Mouse (Mus musculus): ENCODE measurements around the gene Sppl2b. TPM values are rescaled to one million over a fixed set of nuclear protein-coding genes. Genes with fewer than 3 reads are reported as not detected.

Sppl2b gene
- total RNA-seq, 2 experiments from 2014 or later, result 11.3 to 18.5 TPM

GRCm38 (mm10) chr10:80897861-80898510 is 42.9 kb downstream of the Sppl2b start:
- no peak overlapping the region for H3K27ac ChIP-seq
- intact Hi-C loops (cut with DNase I), result no loop called here
- TF ChIP-seq CTCF (IDR thresholded peaks at IDR 0.05), result no peak
- DNase-seq, result no peak
- H3K4me3 ChIP-seq, result no peak overlapping the region

DNA sequence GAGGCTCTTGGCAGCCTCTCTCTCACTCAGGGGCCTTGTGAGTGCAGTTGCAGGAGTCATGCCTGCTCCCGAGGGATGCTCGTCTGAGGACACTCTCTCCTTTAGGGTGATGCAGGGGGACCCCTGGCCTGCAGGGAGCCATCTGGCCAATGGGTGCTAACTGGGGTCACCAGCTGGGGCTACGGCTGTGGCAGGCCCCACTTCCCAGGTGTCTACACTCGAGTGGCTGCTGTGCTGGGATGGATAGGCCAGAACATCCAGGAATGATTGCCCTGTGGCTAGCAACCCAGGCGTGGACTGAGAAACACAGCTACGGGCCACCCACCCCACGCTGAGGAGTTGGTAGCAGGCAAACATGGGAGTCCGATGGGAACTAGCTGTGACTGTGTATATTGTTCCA is 44.0 kb downstream of the Sppl2b start:
- Histone ChIP-seq H3K4me3 (peak overlapping the region; percentile 87; the same call in 1 of the 2 replicates), H3K27ac (no peak overlapping the region)
- DNase-seq, result no peak
- TF ChIP-seq CTCF (IDR thresholded peaks at IDR 0.05), result no peak
- intact Hi-C loops (cut with DNase I), result no loop called here

- intact Hi-C loops (cut with DNase I), result loop anchor here (5.0 kb wide), 1 partner anchor 278 kb away; the partner anchor contains the start of gene Eef2
These were observed 44.7 kb downstream of the Sppl2b start for GRCm38 (mm10) chr10:80899591-80900317.

GRCm38 (mm10) chr10:80900318-80901247 is 45.5 kb downstream of the Sppl2b start, which contains the start of gene Timm13:
TSS of gene Timm13 (minus strand) at chr10:80900969.
- Histone ChIP-seq H3K4me3 (peak within 1 kb of the TSS; percentile 87), H3K27ac (peak within 1 kb of the TSS; percentile 96)
- intact Hi-C loops (cut with DNase I), result loop anchor here (5.0 kb wide), 1 partner anchor 277 kb away; the partner anchor contains the start of gene Eef2
- TF ChIP-seq CTCF (IDR thresholded peaks at IDR 0.05), result no peak
- DNase-seq, result peak; percentile 98

More at GRCm38 (mm10) chr10:80899591-80900317, 44.7 kb downstream of the Sppl2b start:
- TF ChIP-seq CTCF (IDR thresholded peaks at IDR 0.05), result no peak
- H3K27ac ChIP-seq, result peak overlapping the region; percentile 96
- DNase-seq, result no peak
- peak overlapping the region; percentile 87 for H3K4me3 ChIP-seq

DNA sequence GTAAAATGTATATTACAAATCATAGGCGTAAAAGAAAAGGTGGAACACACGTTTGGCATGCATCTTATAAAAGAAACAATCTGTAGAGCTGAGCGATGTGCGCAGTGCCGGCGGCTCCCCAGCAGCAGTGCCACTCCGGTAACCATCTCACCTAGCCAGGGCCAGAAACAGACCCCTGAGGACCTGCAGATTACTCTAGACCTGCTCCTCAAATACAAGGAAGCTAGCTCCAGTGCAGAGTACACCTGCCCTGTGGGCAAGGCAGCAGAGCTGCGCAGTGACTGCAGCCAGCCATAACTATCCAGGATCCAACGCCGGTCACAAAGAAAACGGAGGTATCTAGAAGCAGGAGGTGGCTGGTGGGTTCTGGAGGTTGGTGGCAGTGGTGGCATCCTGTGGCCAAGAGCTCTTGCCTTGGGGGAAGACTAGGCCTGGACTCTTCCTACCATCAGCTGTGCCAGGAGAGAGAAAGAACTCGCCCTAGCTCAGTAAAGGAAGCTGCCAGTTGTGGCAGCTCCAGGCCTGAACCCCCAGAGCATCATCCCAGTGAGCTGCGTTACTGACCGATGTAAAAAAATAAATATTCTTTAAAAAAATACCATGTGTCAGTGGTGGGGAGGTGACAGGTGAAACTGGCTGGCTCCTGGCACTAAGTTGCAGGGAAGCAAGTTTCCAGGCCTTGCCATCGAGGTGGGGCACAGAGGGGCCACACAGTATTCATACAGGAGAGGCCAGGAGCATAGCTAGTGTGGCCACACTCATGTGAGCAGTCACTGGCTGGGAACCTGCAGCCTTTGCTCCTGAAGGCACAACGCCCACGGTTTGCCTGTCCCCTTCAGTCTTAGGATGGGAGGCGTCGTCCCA is 46.6 kb downstream of the Sppl2b start:
- Histone ChIP-seq H3K27ac (peak overlapping the region; percentile 85), H3K4me3 (peak overlapping the region; percentile 69)
- DNase-seq, result no peak
- intact Hi-C loops (cut with DNase I), result loop anchor here (5.0 kb wide), 1 partner anchor 276 kb away; the partner anchor contains the start of gene Eef2
- TF ChIP-seq CTCF (IDR thresholded peaks at IDR 0.05), result no peak

DNA sequence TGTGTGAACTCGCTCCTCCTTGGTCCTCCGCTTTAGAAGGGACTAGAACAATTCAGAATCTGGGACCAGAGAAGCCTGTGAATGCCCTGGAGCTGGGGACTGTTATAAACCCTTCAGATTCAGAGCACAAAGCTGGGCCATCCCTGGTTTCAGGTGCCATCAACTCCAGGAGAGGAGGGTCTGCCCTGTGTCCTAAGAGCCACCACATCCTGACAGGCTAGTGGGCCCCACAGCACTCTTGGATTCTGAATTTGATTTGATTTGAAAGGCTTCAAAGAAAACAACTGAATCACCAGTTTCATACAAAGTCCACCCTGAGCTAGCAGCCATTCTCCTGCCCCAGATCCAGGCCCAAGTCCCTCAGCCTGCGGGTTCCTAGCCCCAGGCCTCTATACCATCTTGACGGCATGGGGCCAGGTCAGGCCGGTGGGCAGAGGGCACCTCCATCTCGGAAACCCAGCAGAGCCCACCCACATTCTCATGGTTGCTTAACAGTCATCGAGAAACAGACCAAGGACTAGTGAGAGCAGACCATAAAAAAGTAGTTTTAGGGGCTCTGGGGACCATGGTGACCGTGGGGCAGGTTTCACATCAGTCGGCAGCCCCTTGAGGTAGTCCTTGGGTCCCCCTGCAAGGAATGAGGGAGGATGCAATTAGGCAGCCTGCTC is 47.3 kb downstream of the Sppl2b start:
- intact Hi-C loops (cut with DNase I), result loop anchor here (5.0 kb wide), 1 partner anchor 275 kb away; the partner anchor contains the start of gene Eef2
- no peak for TF ChIP-seq CTCF (IDR thresholded peaks at IDR 0.05)
- Histone ChIP-seq H3K4me3 (no peak overlapping the region), H3K27ac (peak overlapping the region; percentile 85; the same call in 1 of the 2 replicates)
- DNase-seq, result no peak

DNA sequence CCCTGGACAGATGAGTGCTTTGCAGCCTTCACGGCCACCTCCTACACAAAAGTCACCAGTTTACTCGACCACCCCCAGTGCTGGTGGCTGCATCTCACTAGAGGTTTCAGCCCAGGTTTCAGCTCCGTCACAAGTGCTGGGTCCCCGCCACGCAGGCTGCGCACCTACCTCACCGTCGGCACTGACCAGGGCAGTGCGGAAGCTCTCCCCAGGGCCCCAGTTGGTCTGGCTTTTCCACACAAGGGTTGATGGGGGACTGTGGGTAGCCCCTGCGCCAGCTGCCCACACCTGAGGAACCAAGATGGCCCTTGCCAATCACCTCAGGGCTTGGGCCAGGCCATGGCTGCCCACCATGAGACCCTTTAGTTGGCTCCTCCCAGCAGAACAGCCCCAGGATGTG is 48.2 kb downstream of the Sppl2b start:
- no peak for DNase-seq
- intact Hi-C loops (cut with DNase I), result loop anchor here (5.0 kb wide), 1 partner anchor 274 kb away; the partner anchor contains the start of gene Eef2
- TF ChIP-seq CTCF (IDR thresholded peaks at IDR 0.05), result no peak
- H3K4me3 ChIP-seq, result no peak overlapping the region
- H3K27ac ChIP-seq, result no peak overlapping the region

DNA sequence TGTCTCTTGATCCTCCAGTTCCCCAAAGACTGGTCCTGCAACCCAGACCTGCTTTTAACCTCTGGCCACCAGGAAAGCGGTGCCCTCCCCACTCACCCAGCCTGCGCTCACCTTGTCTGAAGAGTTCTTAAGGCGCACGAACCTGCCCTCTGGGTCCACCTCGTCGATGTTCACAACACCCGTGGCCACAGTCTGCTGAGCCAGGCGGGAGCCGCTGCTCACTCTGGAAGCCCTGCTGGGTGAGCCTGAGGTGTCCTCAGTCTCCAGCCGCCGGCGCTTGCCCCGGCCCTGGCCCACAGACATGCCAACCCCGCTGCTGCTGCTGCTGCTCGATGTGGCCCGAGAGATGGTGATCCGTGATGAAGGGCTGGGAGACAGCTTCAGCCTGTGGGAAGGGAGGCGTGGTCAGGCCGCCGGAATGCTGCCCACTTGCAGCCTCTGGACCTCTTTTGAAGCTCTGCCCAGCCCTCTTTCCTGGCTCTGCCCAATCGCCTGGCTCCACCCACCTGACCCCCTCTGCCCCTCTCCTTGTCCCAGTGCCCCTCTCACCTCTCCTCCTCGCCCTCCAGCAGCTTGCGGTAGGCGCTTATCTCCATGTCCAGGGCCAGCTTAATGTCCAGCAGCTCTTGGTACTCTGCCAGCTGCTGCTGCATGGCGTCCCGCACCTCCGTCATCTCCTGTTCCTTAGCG is 49.1 kb downstream of the Sppl2b start:
- intact Hi-C loops (cut with DNase I), result loop anchor here (5.0 kb wide), 1 partner anchor 273 kb away; the partner anchor contains the start of gene Eef2
- Histone ChIP-seq H3K4me3 (no peak overlapping the region), H3K27ac (no peak overlapping the region)
- no peak for TF ChIP-seq CTCF (IDR thresholded peaks at IDR 0.05)
- DNase-seq, result no peak

- Histone ChIP-seq H3K27ac (no peak overlapping the region), H3K4me3 (no peak overlapping the region)
- intact Hi-C loops (cut with DNase I), result loop anchor here (5.0 kb wide), 1 partner anchor 273 kb away; the partner anchor contains the start of gene Eef2
- no peak for DNase-seq
- TF ChIP-seq CTCF (IDR thresholded peaks at IDR 0.05), result no peak
These were observed 49.6 kb downstream of the Sppl2b start for GRCm38 (mm10) chr10:80904709-80905108.

Measured in gastrocnemius, adult 2 months (tissue).